In genomic region chr5:123748339-123749064, GRCm38 (mm10) we compare ENCODE assay signal across 8 mouse cellular contexts. TPM values are rescaled to one million over a fixed set of nuclear protein-coding genes. Genes with fewer than 3 reads are reported as not detected.
DNase-seq lines count a peak whose midpoint lies in the region; ATAC-seq and TF ChIP-seq lines count a peak whose summit lies in the region.

No protein-coding gene starts in this region.

- no peaks in the 10 kb centered on the region for H3K9me3 ChIP-seq in heart, embryonic 13.5 days
- no peaks in the 10 kb centered on the region for H3K9me3 ChIP-seq in ES-E14 (ENCODE audit: control insufficient read depth, insufficient read depth, low read depth, low read length)
- no peaks in the 10 kb centered on the region for H3K9me3 ChIP-seq in forebrain, embryonic 12.5 days
- no peaks in the 10 kb centered on the region for H3K9me3 ChIP-seq in liver, embryonic 15.5 days (replicated peaks)

- H3K4me2 ChIP-seq in heart, embryonic 13.5 days, result peak overlapping the region; percentile 89
- H3K4me2 ChIP-seq in forebrain, embryonic 12.5 days, result peak overlapping the region; percentile 81
- H3K4me2 ChIP-seq in liver, embryonic 15.5 days, result peak overlapping the region; percentile 72

- in situ Hi-C loops in ES-E14 (cut with MboI; ENCODE audit: low sequenced_read_pairs in 2 of 2, unreplicated experiment in 2 of 2), result no loop called here

- H3K4me3 ChIP-seq in heart, embryonic 13.5 days, result peak overlapping the region; percentile 85
- peak overlapping the region; percentile 85 to 86 for H3K4me3 ChIP-seq in ES-E14 (ENCODE audit: insufficient read depth in 1 of 2, low read depth in 1 of 2, low read length in 2 of 2, poor library complexity in 1 of 2, severe bottlenecking in 1 of 2)
- peak overlapping the region; percentile 85 for H3K4me3 ChIP-seq in forebrain, embryonic 12.5 days (replicated peaks)
- peak overlapping the region; percentile 72 for H3K4me3 ChIP-seq in liver, embryonic 15.5 days (replicated peaks)

- WGBS in heart, embryonic 13.5 days, result 1% methylated on average over 18 of the region's 18 CpGs
- under 1% methylated on average over 18 of the region's 18 CpGs for WGBS in forebrain, embryonic 12.5 days
- WGBS in liver, embryonic 15.5 days (ENCODE audit: insufficient replicate concordance), result under 1% methylated on average over 18 of the region's 18 CpGs

- H3K9ac ChIP-seq in heart, embryonic 13.5 days, result peak overlapping the region; percentile 96
- H3K9ac ChIP-seq in ES-E14 (ENCODE audit: insufficient read depth, low read depth, low read length, poor library complexity, severe bottlenecking), result peak overlapping the region; percentile 98
- peak overlapping the region; percentile 93 for H3K9ac ChIP-seq in forebrain, embryonic 12.5 days
- peak overlapping the region; percentile 76 for H3K9ac ChIP-seq in liver, embryonic 15.5 days

- ATAC-seq in heart, embryonic 13.5 days (ENCODE audit: extremely low read depth, insufficient number of reproducible peaks, low FRiP score, low TSS enrichment), result no peak
- ATAC-seq in forebrain, embryonic 12.5 days (ENCODE audit: low FRiP score), result no peak; the same call in 1 of the 2 replicates
- ATAC-seq in liver, embryonic 15.5 days (ENCODE audit: insufficient read depth), result peak; percentile 4

- no peak for DNase-seq in heart, postnatal 4 days
- no peak for DNase-seq in ES-E14 (ENCODE audit: low read depth, low spot score)
- peak; percentile 28 for DNase-seq in thymus, postnatal 4 days
- DNase-seq in gastrocnemius, postnatal 4 days (ENCODE audit: low spot score in 2 of 2), result no peak
- DNase-seq in layer of hippocampus, adult 18-20 months (ENCODE audit: low spot score in 2 of 2), result no peak

- peak overlapping the region; percentile 99 for H3K27ac ChIP-seq in heart, embryonic 13.5 days (replicated peaks)
- peak overlapping the region; percentile 93 for H3K27ac ChIP-seq in ES-E14 (ENCODE audit: insufficient read depth, low read depth, low read length, poor library complexity, severe bottlenecking)
- H3K27ac ChIP-seq in forebrain, embryonic 12.5 days, result peak overlapping the region; percentile 99
- peak overlapping the region; percentile 99 for H3K27ac ChIP-seq in liver, embryonic 15.5 days (replicated peaks)

- no peaks in the 10 kb centered on the region for H3K27me3 ChIP-seq in heart, embryonic 13.5 days (replicated peaks)
- no peaks in the 10 kb centered on the region for H3K27me3 ChIP-seq in forebrain, embryonic 12.5 days
- no peaks in the 10 kb centered on the region for H3K27me3 ChIP-seq in liver, embryonic 15.5 days

- peaks cover 22% of the 10 kb centered on the region for H3K36me3 ChIP-seq in heart, embryonic 13.5 days
- peaks cover 12% of the 10 kb centered on the region for H3K36me3 ChIP-seq in ES-E14 (ENCODE audit: control insufficient read depth, insufficient read depth, low read length, poor library complexity, severe bottlenecking)
- peaks cover 16% of the 10 kb centered on the region for H3K36me3 ChIP-seq in forebrain, embryonic 12.5 days (replicated peaks)
- H3K36me3 ChIP-seq in liver, embryonic 15.5 days (replicated peaks), result peaks cover 43% of the 10 kb centered on the region

- peaks cover 43% of the 10 kb centered on the region for H3K4me1 ChIP-seq in heart, embryonic 13.5 days
- peaks cover 2 to 5% of the 10 kb centered on the region in 2 experiments; a peak in 2 of 4 replicates for H3K4me1 ChIP-seq in ES-E14 (ENCODE audit: control insufficient read depth in 2 of 2, insufficient read depth in 2 of 2, low read length in 2 of 2, poor library complexity in 1 of 2)
- peaks cover 35% of the 10 kb centered on the region for H3K4me1 ChIP-seq in forebrain, embryonic 12.5 days
- peaks cover 52% of the 10 kb centered on the region for H3K4me1 ChIP-seq in liver, embryonic 15.5 days (replicated peaks)

TF ChIP-seq in ES-E14, 5 proteins besides CTCF, POLR2A, EP300 and RAD21:
- TF ChIP-seq ZNF384 (IDR thresholded peaks at IDR 0.05; ENCODE audit: low read depth, low read length) (no peak), ZC3H11A (IDR thresholded peaks at IDR 0.05; ENCODE audit: borderline replicate concordance, low read depth, low read length) (no peak), HCFC1 (IDR thresholded peaks at IDR 0.05; ENCODE audit: borderline replicate concordance, insufficient read depth, low read length) (no peak), MAFK (IDR thresholded peaks at IDR 0.05; ENCODE audit: insufficient read depth, low read depth, low read length) (no peak)

RNA-seq across cellular contexts. Expression of gene Rsrc2, which starts 0.7 kb away (rescaled TPM):
- polyA plus RNA-seq in heart, embryonic 13.5 days (2015; fragmentation: Nextera tagmentation; extraction: Ambion mirVana), result 73.5 and 76.2 TPM in 2 replicates
- total RNA-seq in heart, postnatal 4 days (2021), result 10 to 100 TPM; 56.1 to 58.7 TPM
- 93.2 and 106 TPM in 2 replicates for total RNA-seq in ES-E14 (2012; rRNA removed)
- polyA plus RNA-seq in forebrain, embryonic 12.5 days (2016; fragmentation: Nextera tagmentation; extraction: Ambion mirVana), result 166 and 179 TPM in 2 replicates
- 30.1 and 34.2 TPM in 2 replicates for polyA plus RNA-seq in liver, embryonic 15.5 days (2015; fragmentation: Nextera tagmentation; extraction: Ambion mirVana)
- total RNA-seq in gastrocnemius, postnatal 4 days (2021), result 10 to 100 TPM; 64.5 to 87.8 TPM
- total RNA-seq in layer of hippocampus, adult 18-20 months (2021), result 10 to 100 TPM; 97.4 to 99.3 TPM

RNA-seq across cellular contexts. Expression of gene Kntc1, which starts 1.0 kb away (rescaled TPM):
- polyA plus RNA-seq in heart, embryonic 13.5 days (2015; fragmentation: Nextera tagmentation; extraction: Ambion mirVana), result 16.1 and 18.8 TPM in 2 replicates
- 10 to 100 TPM; 26.0 to 29.4 TPM for total RNA-seq in heart, postnatal 4 days (2021)
- total RNA-seq in ES-E14 (2012; rRNA removed), result 71.3 and 75.8 TPM in 2 replicates
- 49.4 and 51.8 TPM in 2 replicates for polyA plus RNA-seq in forebrain, embryonic 12.5 days (2016; fragmentation: Nextera tagmentation; extraction: Ambion mirVana)
- polyA plus RNA-seq in liver, embryonic 15.5 days (2015; fragmentation: Nextera tagmentation; extraction: Ambion mirVana), result 19.9 and 21.3 TPM in 2 replicates
- 10 to 100 TPM; 14.3 to 15.1 TPM for total RNA-seq in gastrocnemius, postnatal 4 days (2021)
- 1 to 10 TPM; 1.8 to 3.5 TPM for total RNA-seq in layer of hippocampus, adult 18-20 months (2021)

RNA-seq across cellular contexts. Expression of gene Zcchc8, which starts 27.6 kb away (rescaled TPM):
- 53.4 and 56.1 TPM in 2 replicates for polyA plus RNA-seq in heart, embryonic 13.5 days (2015; fragmentation: Nextera tagmentation; extraction: Ambion mirVana)
- total RNA-seq in heart, postnatal 4 days (2021), result 10 to 100 TPM; 53.1 to 57.6 TPM
- 33.0 and 35.2 TPM in 2 replicates for total RNA-seq in ES-E14 (2012; rRNA removed)
- polyA plus RNA-seq in forebrain, embryonic 12.5 days (2016; fragmentation: Nextera tagmentation; extraction: Ambion mirVana), result 103 and 109 TPM in 2 replicates
- 25.6 and 28.6 TPM in 2 replicates for polyA plus RNA-seq in liver, embryonic 15.5 days (2015; fragmentation: Nextera tagmentation; extraction: Ambion mirVana)
- 10 to 100 TPM; 42.8 to 50.7 TPM for total RNA-seq in gastrocnemius, postnatal 4 days (2021)
- 10 to 100 TPM; 51.1 to 55.8 TPM for total RNA-seq in layer of hippocampus, adult 18-20 months (2021)
